Mouse (Mus musculus) CH12F3 (cell line): ENCODE measurements around the gene Ccdc28b.

Source experiments
- in situ Hi-C: fragments of 300-500 bp; cut with MboI; formaldehyde crosslinking; loops from 2 replicates; pipeline ENCODE4 v1.14.3; 2020; ENCODE audit warnings: low sequenced_read_pairs

Ccdc28b gene

DNA sequence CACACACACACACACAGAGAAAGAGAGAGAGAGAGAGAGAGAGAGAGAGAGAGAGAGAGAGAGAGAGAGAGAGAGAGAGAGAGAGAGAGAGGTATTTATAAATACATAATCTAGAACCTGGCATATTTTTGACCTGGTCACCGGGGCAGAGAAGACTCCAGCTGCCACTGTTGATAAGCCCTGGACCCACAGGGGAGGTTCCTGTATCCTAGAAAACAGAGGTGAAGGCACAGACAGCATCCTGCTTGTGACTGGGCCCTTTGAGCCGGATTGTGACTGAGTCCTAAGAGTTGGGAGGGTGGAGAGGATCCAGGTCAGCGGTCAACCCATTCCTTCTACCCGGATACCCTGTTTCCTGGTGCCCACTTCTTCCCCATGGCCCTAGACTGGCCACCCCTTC lies 34.9 kb downstream of the Ccdc28b start:
- in situ Hi-C loops, result no loop called here

DNA sequence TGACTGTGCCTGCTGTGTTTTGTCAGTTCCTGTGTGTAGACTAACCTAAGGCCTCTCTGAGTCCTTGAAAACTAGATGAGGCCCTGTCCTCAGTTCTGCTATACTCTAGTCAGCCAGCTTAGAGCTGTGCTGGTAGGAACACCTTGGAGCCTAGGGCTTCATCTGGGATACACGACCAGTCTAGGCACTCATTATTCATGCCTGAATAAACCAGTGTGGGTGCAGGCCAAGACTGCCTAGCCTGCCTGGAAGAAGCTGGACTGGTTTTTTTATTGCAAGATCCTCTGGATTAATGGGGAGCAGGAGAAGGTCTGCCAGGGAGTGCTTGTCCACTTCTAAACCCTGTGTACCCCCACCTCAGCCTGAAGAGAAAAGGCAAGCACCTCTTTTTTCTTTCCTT lies 36.8 kb downstream of the Ccdc28b start:
- in situ Hi-C loops, result no loop called here

DNA sequence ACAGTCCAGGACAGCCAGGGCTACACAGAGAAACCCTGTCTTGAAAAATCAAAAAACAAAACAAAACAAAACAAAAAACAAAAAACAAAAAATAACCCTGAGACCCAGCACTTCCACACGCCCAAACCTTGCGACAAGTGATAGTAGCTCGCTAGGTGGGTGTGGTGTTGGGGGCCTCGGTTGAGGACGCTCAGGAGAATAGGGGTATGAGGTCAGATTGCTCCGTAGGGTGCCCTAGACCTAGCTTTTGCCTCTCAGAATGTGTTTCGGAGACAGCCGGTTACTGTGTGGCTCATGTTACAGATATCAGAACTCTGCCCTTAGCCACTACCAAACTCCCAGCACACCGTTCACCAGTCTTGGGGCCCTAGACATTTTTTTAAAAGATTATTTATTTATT lies 38.0 kb downstream of the Ccdc28b start:
- in situ Hi-C loops, result no loop called here

DNA sequence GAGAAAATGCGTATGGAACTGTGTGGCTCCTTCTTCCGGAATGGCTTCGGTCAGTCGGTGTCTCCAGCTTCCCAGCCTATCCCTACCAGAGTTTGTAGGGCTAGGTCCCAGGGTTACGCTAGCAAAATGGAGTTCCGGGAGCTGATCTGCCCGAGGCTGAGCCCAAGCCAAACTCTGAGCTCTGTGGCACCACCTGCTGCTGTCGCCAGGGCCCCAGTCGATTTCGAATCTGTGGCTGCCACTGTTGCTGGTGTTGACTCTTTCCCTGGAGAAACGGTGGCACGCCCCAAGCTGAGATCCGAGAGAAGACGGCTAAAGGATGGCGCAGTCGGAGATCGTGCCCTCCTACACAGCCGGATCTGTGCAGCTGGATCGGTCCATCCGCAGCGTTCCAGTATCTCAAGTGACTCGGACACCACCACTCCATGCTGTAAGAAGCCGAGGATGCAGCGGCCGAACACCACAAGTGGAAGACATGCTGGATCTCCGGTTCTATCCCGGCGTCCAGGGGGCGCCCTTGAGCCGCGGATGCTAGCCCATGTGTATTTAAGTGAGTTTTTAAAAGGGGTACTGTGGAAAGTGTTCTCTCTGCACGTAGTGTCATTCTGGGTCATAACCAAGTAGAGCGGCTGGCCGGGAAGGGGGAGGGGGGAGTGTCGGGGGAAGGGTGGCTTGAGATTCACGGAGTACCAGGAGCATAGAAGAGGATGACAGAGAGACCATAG lies 38.7 kb downstream of the Ccdc28b start:
- in situ Hi-C loops, result no loop called here

DNA sequence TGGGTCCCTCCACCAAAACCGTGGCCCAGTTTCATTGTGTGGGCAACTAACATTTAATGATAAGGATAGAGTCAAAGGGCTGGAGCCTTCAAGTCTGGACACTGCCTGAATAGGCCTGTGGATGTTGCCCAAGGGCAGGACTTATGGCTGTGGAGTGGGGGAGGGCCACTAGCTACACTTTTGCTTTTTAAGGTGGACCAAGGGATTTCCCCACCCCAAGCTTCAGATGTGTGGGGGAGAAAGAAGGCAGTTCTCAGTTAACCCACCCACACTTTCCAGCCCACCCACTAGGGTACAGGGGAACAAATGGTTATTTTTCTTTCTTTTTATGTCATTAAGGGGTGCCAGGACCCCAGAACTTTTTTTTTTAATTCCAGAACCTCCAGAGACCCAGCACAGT lies 39.4 kb downstream of the Ccdc28b start:
- in situ Hi-C loops, result no loop called here

DNA sequence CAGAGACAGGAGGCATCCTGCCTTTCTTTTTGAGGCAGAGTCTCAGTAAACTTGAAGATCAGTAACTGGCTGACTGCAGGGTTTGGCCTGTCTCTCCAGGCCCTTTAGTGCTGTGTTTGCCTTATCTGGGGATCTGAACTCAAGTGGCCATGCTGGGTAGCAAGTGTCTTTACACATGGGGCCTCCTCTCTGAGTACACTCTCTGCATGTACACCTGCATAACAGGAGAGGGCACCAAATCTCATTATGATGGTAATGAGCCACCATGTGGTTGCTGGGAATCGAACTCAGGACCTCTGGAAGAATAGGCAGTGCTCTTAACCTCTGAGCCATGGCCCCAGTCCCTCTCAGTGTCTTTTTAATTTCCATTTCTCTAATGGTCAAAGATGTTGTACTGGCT lies 41.5 kb downstream of the Ccdc28b start:
- in situ Hi-C loops, result no loop called here

DNA sequence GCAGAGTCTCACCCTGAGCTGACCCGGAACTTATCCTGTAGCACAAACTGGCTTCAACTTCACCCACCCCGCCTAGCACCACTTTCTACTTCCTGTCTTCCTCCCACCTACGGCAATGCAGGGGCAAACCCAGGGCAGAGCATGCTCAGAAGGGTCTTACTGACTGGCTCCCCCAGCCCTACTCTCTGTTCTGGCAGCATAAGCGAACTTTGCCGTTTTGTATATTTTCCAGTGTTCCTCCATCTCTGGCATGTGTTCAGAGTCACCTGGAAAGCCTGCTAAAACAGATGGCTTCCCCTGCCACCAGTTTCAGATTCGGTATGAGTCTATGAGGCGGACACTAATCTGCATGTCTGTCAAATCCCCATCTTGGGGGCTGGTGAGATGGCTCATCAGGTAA lies 43.4 kb downstream of the Ccdc28b start:
- in situ Hi-C loops, result no loop called here

DNA sequence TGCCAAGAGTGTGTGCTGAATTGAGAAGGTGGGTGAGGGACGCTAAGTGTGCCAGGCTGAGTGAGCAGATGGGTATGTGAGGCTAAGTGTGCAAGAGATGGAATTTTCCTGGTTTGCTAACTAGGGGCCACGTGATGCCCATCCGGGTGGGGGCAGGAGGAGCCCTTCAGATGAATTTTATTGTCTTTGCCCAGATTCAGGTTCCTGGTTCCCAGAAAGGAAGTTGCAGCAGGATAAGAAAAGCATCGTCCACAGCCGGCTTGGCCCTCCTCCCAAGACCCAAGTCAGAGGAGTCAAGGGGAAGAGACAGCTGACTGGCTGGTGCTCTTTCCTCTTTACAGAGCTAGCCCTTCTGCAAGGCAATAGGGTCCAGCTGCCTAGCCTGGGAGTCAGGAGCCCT lies 45.3 kb downstream of the Ccdc28b start, which contains the start of gene Fam167b:
Gene Fam167b, minus strand, starts transcription at position 84 of the 400 bp plus-strand sequence.
- in situ Hi-C loops, result no loop called here

DNA sequence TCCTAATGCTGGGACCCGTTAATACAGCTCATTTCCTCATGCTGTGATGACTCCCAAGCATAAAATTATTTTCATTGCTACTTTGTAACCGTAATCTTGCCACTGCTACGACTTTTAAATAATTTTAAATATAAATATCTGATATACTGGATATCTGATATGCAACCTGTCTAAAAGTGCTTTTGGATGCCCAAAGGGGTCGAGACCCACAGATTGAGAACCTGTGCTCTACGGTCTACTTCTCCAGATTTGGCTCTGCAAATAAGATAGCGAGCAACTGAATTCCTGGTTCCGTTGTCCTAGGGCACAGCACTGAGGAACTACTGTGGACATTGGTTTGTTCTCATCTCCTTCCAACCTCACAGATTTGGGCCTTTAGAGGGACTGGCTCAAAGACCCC lies 46.1 kb downstream of the Ccdc28b start:
- in situ Hi-C loops, result no loop called here

DNA sequence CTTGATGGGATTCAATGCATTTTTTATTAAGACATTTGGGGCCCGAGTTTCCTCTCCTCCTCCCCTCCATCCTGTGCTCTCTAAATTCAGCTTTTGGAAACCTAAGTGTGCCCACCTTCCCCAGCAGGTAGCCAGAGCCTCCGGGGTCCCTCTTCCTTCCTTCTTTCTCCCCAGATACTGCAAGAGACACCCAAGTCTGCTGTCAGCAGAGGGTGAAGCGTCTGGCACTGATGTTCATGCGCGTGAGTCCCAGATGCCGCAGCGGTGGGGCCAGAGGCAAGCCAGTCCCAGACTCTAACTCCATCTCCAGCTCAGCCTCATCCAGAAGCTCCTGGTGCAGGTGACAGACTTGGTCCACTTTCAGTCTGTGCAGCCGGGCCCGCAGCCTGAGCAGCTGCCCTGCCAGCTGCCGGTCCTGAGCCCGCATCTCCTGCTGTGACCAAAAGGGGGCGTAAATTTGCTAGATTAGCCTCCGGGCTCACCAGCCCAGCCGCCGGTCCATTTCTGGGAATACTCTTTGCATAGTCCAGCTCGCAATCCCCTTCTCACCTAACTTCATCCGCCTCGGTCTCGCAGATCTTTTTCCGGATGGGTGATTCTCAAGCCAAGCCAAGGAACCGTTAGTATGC lies 46.8 kb downstream of the Ccdc28b start:
- in situ Hi-C loops, result no loop called here

DNA sequence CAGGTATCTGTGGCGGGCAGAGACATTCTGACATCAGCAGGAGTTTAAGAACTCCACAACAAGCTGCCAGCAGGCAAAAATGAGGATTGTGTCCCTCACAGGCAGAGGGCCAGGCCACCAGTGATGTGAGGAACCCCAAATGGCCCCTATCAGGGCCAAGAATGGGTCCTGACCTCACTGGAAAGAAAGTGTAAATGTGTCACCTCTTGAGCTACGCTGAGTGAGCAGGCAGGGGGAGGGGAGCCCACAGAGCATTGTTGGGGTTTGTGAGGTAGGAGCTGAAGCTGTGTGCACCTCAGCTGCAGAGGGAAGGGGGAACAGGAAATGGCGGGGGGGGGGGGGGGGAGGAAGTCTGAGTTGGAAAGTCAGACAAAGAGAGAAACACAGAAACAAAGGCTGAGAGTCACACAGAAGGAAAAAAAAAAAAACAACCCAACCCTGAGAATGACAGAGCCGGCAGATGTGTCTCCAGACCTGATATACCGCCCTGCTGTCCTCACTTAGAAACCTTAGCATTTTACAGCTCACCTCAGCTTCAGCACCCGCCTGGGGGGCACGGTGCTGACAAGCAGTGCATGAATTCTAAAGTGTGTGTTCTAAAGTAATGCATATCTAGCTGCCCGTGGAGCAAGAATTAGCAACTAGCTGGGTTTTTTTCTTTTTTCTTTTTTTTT lies 48.4 kb downstream of the Ccdc28b start:
- in situ Hi-C loops, result no loop called here

DNA sequence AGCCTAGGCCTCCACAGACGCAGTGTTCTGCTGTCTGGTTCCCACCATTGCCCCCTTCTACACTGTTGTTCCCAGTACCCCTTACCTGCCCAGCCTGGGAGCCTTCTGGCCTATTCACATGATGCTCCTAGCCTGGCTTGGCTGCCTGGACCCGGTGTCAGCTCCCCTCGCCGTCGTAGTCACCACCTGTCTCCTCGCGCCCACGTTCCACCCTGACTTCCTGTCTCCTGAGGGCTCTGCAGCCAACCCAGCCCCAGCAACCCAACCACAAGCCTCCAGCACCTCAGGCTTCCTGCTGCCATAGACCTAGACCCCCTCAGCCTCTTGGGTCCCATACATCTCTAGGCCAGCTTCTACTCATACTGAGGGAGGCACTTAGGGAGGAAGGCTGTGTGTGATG lies 50.3 kb downstream of the Ccdc28b start, which contains the start of gene Lck:
Gene Lck, minus strand, starts transcription at position 212 of the 400 bp plus-strand sequence.
- in situ Hi-C loops, result no loop called here

DNA sequence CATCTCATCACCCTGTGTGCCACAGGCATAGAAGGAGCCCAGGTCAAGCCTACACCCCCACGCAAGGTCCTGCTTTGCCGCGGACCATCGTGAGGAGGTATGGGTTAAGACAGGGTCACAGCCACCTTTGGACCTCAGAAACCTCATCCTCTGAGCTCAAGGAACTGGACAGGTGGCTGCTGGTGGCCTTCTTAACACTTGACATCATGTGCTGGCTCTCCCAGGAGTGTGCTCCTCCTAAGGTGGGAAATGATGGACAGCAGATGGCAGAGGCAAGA lies 50.7 kb downstream of the Ccdc28b start:
- in situ Hi-C loops, result no loop called here

DNA sequence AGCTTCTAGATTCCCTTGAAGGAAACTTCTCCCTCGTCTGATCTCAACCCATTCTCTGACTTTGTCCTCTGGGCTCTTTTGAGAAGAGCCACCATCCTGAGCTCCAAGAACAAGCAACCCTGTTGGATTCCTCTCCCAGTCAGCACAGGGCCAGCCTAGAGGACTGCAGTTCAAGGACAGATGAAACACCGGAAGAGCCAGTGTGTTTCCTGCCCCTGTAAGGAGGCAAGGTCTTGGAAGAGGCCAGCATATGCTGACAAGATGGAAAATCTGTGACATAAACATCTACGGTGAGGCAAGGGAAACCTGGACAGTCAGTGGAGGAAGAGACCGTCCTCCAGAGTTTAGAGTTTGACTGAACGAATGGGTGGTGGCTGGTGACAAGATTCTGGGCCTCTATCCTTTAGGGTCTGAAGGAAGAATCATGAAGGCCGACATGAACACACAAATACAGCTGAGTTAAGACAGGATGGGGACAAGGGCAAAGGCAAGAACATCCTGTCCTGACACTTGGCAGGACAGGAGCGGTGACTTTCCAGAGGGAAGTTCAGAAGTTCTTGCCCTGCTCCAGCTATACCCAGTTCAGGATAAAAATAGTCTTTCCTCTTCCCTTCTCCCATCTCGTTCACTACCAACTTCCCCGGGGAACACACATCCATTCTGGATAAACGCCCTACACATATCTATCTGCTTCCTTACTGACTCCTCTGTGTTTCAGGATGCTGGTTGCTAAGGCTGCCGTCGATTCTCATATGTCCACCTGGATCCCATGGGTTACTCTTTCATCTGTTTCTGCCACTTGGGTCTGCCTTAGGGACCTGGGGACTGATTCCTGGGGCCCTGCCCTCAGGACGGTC lies 51.3 kb downstream of the Ccdc28b start:
- in situ Hi-C loops, result no loop called here

DNA sequence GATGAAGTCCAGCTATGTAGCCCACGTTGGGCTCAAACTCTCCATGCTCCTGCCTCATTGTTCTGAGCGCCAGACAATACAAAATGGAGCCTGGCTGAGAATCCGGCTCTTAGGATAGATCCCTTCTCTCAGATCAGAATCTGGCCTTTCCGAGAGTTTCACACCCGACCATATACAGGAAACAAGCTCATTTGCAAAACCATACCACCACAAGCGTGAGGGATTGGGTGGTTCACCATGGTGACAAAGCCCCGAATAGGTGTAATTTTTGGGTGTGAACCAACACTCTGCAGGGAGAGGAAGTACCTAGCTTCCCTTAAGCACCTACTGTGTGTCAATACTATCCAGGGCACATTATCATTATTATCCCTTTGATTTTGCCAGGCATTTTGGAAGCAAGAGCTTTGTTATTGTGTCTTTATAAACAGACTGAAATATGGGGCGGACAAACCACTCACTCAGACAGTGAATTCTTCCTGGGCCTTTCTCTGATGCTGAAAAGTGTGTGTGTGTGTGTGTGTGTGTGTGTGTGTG lies 52.1 kb downstream of the Ccdc28b start:
- in situ Hi-C loops, result no loop called here

DNA sequence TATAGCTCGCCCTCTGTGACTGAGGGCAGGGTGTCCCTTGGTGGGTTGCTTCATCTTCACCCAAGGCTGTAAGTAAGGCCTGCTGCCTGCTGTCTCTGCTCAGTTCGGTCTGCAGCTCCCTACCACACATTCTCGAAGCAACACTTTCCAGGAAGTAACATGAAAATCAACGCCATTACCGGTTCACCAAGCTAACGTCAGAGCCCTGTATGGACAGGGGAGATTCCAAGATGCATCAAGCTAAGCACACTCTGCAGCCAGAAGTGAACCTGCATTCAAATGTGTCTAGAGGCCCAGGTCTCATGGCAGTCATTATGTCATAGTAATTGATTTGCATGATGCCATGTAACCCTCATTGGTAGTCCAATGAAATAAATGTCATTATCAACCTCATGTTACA lies 53.7 kb downstream of the Ccdc28b start:
- in situ Hi-C loops, result no loop called here
